Mouse (Mus musculus) heart, postnatal 25 days (tissue): ENCODE data around the gene 4930486L24Rik. TPM values are rescaled to one million over a fixed set of nuclear protein-coding genes. Genes with fewer than 3 reads are reported as not detected.

Experiments used
- total RNA-seq, 2 experiments: library from RNA; stranded (reverse); gene quantifications; 2 replicates each; pipeline ENCODE4 v1.2.3; 2021

The 4930486L24Rik gene
- total RNA-seq, 2 experiments from 2014 or later: 0.25 TPM; not detected in 1

Other genes with a start within 250 kb of the 4930486L24Rik start
- gene BC051665, start 78.1 kb downstream of the 4930486L24Rik start, total RNA-seq: not detected
- gene Ctsll3, start 61.6 kb downstream of the 4930486L24Rik start, total RNA-seq: not detected
- gene Gm49392, start 32.4 kb upstream of the 4930486L24Rik start, total RNA-seq: 1 to 10 TPM; 1.4 to 2.3 TPM
- gene Ctla2b, start 33.0 kb upstream of the 4930486L24Rik start, total RNA-seq: 1 to 10 TPM; 4.8 to 6.7 TPM
- not detected for gene Tpbpb, start 40.4 kb upstream of the 4930486L24Rik start, total RNA-seq
- gene Gm49393, start 71.1 kb upstream of the 4930486L24Rik start, total RNA-seq: not detected
- gene Gm49391, start 72.1 kb upstream of the 4930486L24Rik start, total RNA-seq: 1 to 10 TPM; 2.0 to 6.5 TPM
- gene Ctla2a, start 72.2 kb upstream of the 4930486L24Rik start, total RNA-seq: 10 to 100 TPM; 84.8 to 88.8 TPM
- not detected for gene Tpbpa, start 77.5 kb upstream of the 4930486L24Rik start, total RNA-seq
- not detected for gene Ctsj, start 141.5 kb upstream of the 4930486L24Rik start, total RNA-seq
- gene Ctsq, start 176.2 kb upstream of the 4930486L24Rik start, total RNA-seq: not detected